Mouse (Mus musculus) heart, embryonic 11.5 days (tissue): Measurements from ENCODE around the gene Pcnx. TPM values are rescaled to one million over a fixed set of nuclear protein-coding genes. Genes with fewer than 3 reads are reported as not detected.

Source experiments
- ATAC-seq: fragments of 200-750 bp; cut with Nextera tagmentation; replicated peaks from 2 replicates; pipeline ENCODE4 v1.8.0; 2017; ENCODE audit warnings: moderate library complexity; ENCODE audit not compliant: insufficient number of reproducible peaks, low FRiP score, low TSS enrichment
- H3K27ac ChIP-seq: fragments of 300-500 bp; sonication (generic); 2 replicates; pipeline ENCODE4 v1.5.1; 2014; ENCODE audit warnings: mild to moderate bottlenecking, low read depth, low read length
- H3K27me3 ChIP-seq: fragments of 300-500 bp; sonication (generic); 2 replicates; pipeline ENCODE4 v1.6.1; 2014; ENCODE audit warnings: mild to moderate bottlenecking, low read length, mixed read lengths; ENCODE audit not compliant: control insufficient read depth, insufficient read depth
- H3K36me3 ChIP-seq: fragments of 300-500 bp; sonication (generic); 2 replicates; pipeline ENCODE4 v1.6.1; 2014; ENCODE audit warnings: mild to moderate bottlenecking, low read length, moderate library complexity, mixed read lengths; ENCODE audit not compliant: control insufficient read depth, insufficient read depth
- H3K4me1 ChIP-seq: fragments of 300-500 bp; sonication (generic); 2 replicates; pipeline ENCODE4 v1.6.1; 2014; ENCODE audit warnings: low read length; ENCODE audit not compliant: control insufficient read depth, insufficient read depth
- H3K4me2 ChIP-seq: fragments of 300-500 bp; sonication (generic); 2 replicates; pipeline ENCODE4 v1.6.1; 2014; ENCODE audit warnings: mild to moderate bottlenecking, moderate library complexity
- H3K4me3 ChIP-seq: fragments of 300-500 bp; sonication (generic); 2 replicates; pipeline ENCODE4 v1.5.1; 2014; ENCODE audit warnings: low read depth, low read length
- H3K9ac ChIP-seq: fragments of 300-500 bp; sonication (generic); 2 replicates; pipeline ENCODE4 v1.6.1; 2014; ENCODE audit warnings: mild to moderate bottlenecking, low read depth, low read length, moderate library complexity
- H3K9me3 ChIP-seq: fragments of 300-500 bp; sonication (generic); replicated peaks from 2 replicates; pipeline ENCODE4 v1.6.1; 2016; ENCODE audit warnings: low read length; ENCODE audit not compliant: control insufficient read depth
- whole genome bisulfite sequencing: fragments of 180-500 bp; shearing (Covaris S2); extraction: QIAGEN DNeasy Blood & Tissue Kit; methylation state at CpG from one replicate; pipeline ENCODE4 v1.1.7; 2014; ENCODE audit not compliant: insufficient replicate concordance; 5-methylcytosine and 5-hydroxymethylcytosine counted together
- polyA plus RNA-seq: library from polyadenylated mRNA; unstranded; fragments of >200 nt; fragmentation: Nextera tagmentation; extraction: Ambion mirVana; gene quantifications from 2 replicates; pipeline ENCODE4 v1.2.1, GENCODE M21; 2014

Pcnx gene
- polyA plus RNA-seq, 1 experiment from 2014 or later, result 16.2 TPM

GRCm38 (mm10) chr12:81880161-81880560, 20.3 kb downstream of the Pcnx start:
- H3K36me3 ChIP-seq, result no peaks in the 10 kb centered on the region
- H3K27me3 ChIP-seq, result no peaks in the 10 kb centered on the region
- ATAC-seq, result no peak
- H3K27ac ChIP-seq, result no peak overlapping the region
- peaks cover 17% of the 10 kb centered on the region for H3K4me1 ChIP-seq
- no peaks in the 10 kb centered on the region for H3K9me3 ChIP-seq
- no peak overlapping the region for H3K9ac ChIP-seq
- H3K4me2 ChIP-seq, result no peak overlapping the region
- WGBS, result 98% methylated on average over 3 of the region's 3 CpGs
- H3K4me3 ChIP-seq, result no peak overlapping the region

- H3K9me3 ChIP-seq, result no peaks in the 10 kb centered on the region
These were observed 23.7 kb downstream of the Pcnx start for GRCm38 (mm10) chr12:81883255-81884106.

GRCm38 (mm10) chr12:81884107-81884398, 24.2 kb downstream of the Pcnx start:
- H3K27ac ChIP-seq, result no peak overlapping the region
- no peak overlapping the region for H3K9ac ChIP-seq
- 85% methylated on average over 3 of the region's 3 CpGs for WGBS
- ATAC-seq, result no peak
- no peak overlapping the region for H3K4me2 ChIP-seq
- no peaks in the 10 kb centered on the region for H3K36me3 ChIP-seq
- no peak overlapping the region for H3K4me3 ChIP-seq
- peaks cover 43% of the 10 kb centered on the region for H3K4me1 ChIP-seq
- H3K27me3 ChIP-seq, result no peaks in the 10 kb centered on the region
- H3K9me3 ChIP-seq, result no peaks in the 10 kb centered on the region

More at GRCm38 (mm10) chr12:81883255-81884106, 23.7 kb downstream of the Pcnx start:
- no peak overlapping the region for H3K27ac ChIP-seq
- H3K4me2 ChIP-seq, result no peak overlapping the region
- no peak overlapping the region for H3K9ac ChIP-seq
- H3K4me1 ChIP-seq, result peaks cover 43% of the 10 kb centered on the region
- no peak overlapping the region for H3K4me3 ChIP-seq
- no peak for ATAC-seq
- no peaks in the 10 kb centered on the region for H3K27me3 ChIP-seq
- H3K36me3 ChIP-seq, result no peaks in the 10 kb centered on the region
- 64% methylated on average over 11 of the region's 11 CpGs for WGBS

- Histone ChIP-seq H3K9ac (no peak overlapping the region), H3K36me3 (no peaks in the 10 kb centered on the region), H3K27ac (no peak overlapping the region), H3K4me2 (no peak overlapping the region), H3K27me3 (no peaks in the 10 kb centered on the region), H3K4me1 (peaks cover 43% of the 10 kb centered on the region), H3K4me3 (no peak overlapping the region), H3K9me3 (no peaks in the 10 kb centered on the region)
- WGBS, result 76% methylated on average over 5 of the region's 5 CpGs
- no peak for ATAC-seq
These were observed 25.2 kb downstream of the Pcnx start for GRCm38 (mm10) chr12:81884983-81885382.

GRCm38 (mm10) chr12:81885982-81886381, 26.2 kb downstream of the Pcnx start:
- H3K27ac ChIP-seq, result no peak overlapping the region
- H3K4me1 ChIP-seq, result peaks cover 43% of the 10 kb centered on the region
- no peak overlapping the region for H3K9ac ChIP-seq
- H3K4me3 ChIP-seq, result no peak overlapping the region
- no peaks in the 10 kb centered on the region for H3K27me3 ChIP-seq
- H3K4me2 ChIP-seq, result no peak overlapping the region
- H3K9me3 ChIP-seq, result no peaks in the 10 kb centered on the region
- no peaks in the 10 kb centered on the region for H3K36me3 ChIP-seq
- 23% methylated on average over 4 of the region's 4 CpGs for WGBS
- no peak for ATAC-seq

GRCm38 (mm10) chr12:81888954-81889353, 29.1 kb downstream of the Pcnx start:
- Histone ChIP-seq H3K36me3 (no peaks in the 10 kb centered on the region), H3K9ac (no peak overlapping the region), H3K4me3 (no peak overlapping the region), H3K27ac (no peak overlapping the region), H3K27me3 (no peaks in the 10 kb centered on the region), H3K4me1 (peaks cover 32% of the 10 kb centered on the region), H3K9me3 (no peaks in the 10 kb centered on the region), H3K4me2 (no peak overlapping the region)
- 94% methylated on average over 5 of the region's 5 CpGs for WGBS
- no peak for ATAC-seq

GRCm38 (mm10) chr12:81891946-81892345, 32.1 kb downstream of the Pcnx start:
- Histone ChIP-seq H3K9ac (no peak overlapping the region), H3K4me1 (peaks cover 9% of the 10 kb centered on the region; the same call in 1 of the 2 replicates), H3K4me3 (no peak overlapping the region), H3K4me2 (no peak overlapping the region), H3K27ac (no peak overlapping the region), H3K9me3 (no peaks in the 10 kb centered on the region), H3K36me3 (peaks cover 3% of the 10 kb centered on the region), H3K27me3 (no peaks in the 10 kb centered on the region)
- no peak for ATAC-seq
- WGBS, result 67% methylated on average over 1 of the region's 1 CpGs

- no peaks in the 10 kb centered on the region for H3K4me1 ChIP-seq
- peaks cover 3% of the 10 kb centered on the region for H3K36me3 ChIP-seq
- 85% methylated on average over 5 of the region's 5 CpGs for WGBS
- H3K27ac ChIP-seq, result no peak overlapping the region
- no peaks in the 10 kb centered on the region for H3K27me3 ChIP-seq
- H3K9me3 ChIP-seq, result no peaks in the 10 kb centered on the region
- H3K4me2 ChIP-seq, result no peak overlapping the region
- ATAC-seq, result no peak
- no peak overlapping the region for H3K9ac ChIP-seq
- no peak overlapping the region for H3K4me3 ChIP-seq
These were observed 34.5 kb downstream of the Pcnx start for GRCm38 (mm10) chr12:81894311-81894710.

DNA sequence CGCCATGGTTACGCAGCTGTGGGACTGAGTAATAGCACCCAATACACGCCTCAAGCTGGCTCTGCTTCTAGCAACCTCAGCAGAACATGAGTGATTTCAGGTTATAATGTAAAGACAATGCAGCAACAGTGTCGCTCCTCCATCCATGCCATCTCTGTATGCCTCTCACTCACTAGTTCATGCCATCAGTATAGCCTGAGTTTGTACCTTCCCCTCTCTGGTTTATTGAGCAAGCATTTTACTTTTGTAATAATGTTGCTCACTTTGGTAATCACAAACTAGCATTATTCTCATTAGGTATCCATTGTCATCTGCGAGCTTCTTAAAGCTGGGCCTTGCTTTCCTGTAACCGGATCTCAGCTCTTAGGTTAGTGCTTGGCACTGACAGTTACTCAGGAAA, 36.2 kb downstream of the Pcnx start:
- no peak for ATAC-seq
- WGBS, result 91% methylated on average over 6 of the region's 6 CpGs
- Histone ChIP-seq H3K4me3 (no peak overlapping the region), H3K36me3 (peaks cover 3% of the 10 kb centered on the region), H3K4me2 (no peak overlapping the region), H3K27ac (no peak overlapping the region), H3K4me1 (no peaks in the 10 kb centered on the region), H3K9ac (no peak overlapping the region), H3K27me3 (no peaks in the 10 kb centered on the region), H3K9me3 (no peaks in the 10 kb centered on the region)
